Mouse (Mus musculus) CH12.LX (cell line): ENCODE data around the gene Ift46. TPM values are rescaled to one million over a fixed set of nuclear protein-coding genes. Genes with fewer than 3 reads are reported as not detected.

Source experiments
- DNase-seq: peaks from one replicate; pipeline ENCODE4 v3.0.0-alpha.2; 2013; ENCODE audit errors: extremely low read depth
- H3K27ac ChIP-seq: 2 replicates; pipeline ENCODE4 v1.5.1; 2012; ENCODE audit warnings: low read depth, mild to moderate bottlenecking, control low read depth, moderate library complexity; ENCODE audit not compliant: insufficient read depth
- H3K27me3 ChIP-seq: replicated peaks from 2 replicates; pipeline ENCODE3; 2012; ENCODE audit warnings: inconsistent platforms
- H3K36me3 ChIP-seq, 2 experiments: replicated peaks in 1 of 2; 2 replicates each; pipeline versions ENCODE3 to v1.6.1; 2012; ENCODE audit warnings: inconsistent platforms in 1 of 2, low read length in 1 of 2, mild to moderate bottlenecking in 1 of 2, mixed read lengths in 1 of 2, moderate library complexity in 1 of 2; ENCODE audit not compliant: control insufficient read depth in 1 of 2, insufficient read depth in 1 of 2
- H3K4me1 ChIP-seq, 2 experiments: 2 replicates each; pipeline ENCODE4 v1.6.1; 2012; ENCODE audit warnings: inconsistent platforms in 1 of 2, moderate library complexity in 1 of 2; ENCODE audit not compliant: insufficient read depth in 2 of 2, control insufficient read depth in 1 of 2
- H3K4me2 ChIP-seq: 2 replicates; pipeline ENCODE4 v1.6.1; 2012; ENCODE audit warnings: low read depth, mild to moderate bottlenecking, control low read depth; ENCODE audit not compliant: poor library complexity, insufficient read depth, severe bottlenecking
- H3K4me3 ChIP-seq, 3 experiments: fragments of 150-350 bp in 1 of 3; sonication (generic) in 1 of 3; replicated peaks in 1 of 3; 2 replicates each; pipeline versions ENCODE3 to v1.5.1; 2011 to 2012; ENCODE audit warnings: low read depth in 2 of 3, low read length in 2 of 3, mild to moderate bottlenecking in 2 of 3, moderate library complexity in 2 of 3, control low read depth in 1 of 3, improper control_type of control experiment in 1 of 3, inconsistent platforms in 1 of 3, mixed read lengths in 1 of 3; ENCODE audit not compliant: poor library complexity in 1 of 3
- H3K79me2 ChIP-seq: replicated peaks from 2 replicates; pipeline ENCODE4 v1.6.1; 2012; ENCODE audit warnings: mild to moderate bottlenecking, moderate library complexity; ENCODE audit not compliant: control insufficient read depth, poor library complexity, insufficient read depth, severe bottlenecking; ENCODE audit errors: extremely low read depth
- H3K9ac ChIP-seq: 2 replicates; pipeline ENCODE4 v1.6.1; 2012; ENCODE audit warnings: low read depth, mild to moderate bottlenecking, control low read depth, moderate library complexity; ENCODE audit not compliant: insufficient read depth
- H3K9me3 ChIP-seq: replicated peaks from 2 replicates; pipeline ENCODE3; 2012; ENCODE audit warnings: low read length, inconsistent platforms, mixed read lengths
- BHLHE40 ChIP-seq: IDR thresholded peaks from 2 replicates; pipeline ENCODE4 v1.6.1; 2011; ENCODE audit warnings: mild to moderate bottlenecking, low read depth, low read length, improper control_type of control experiment
- CHD1 ChIP-seq: IDR thresholded peaks from 2 replicates; pipeline ENCODE4 v1.6.1; 2012; ENCODE audit warnings: low read depth, low read length, improper control_type of control experiment, inconsistent platforms
- CHD2 ChIP-seq: IDR thresholded peaks from 2 replicates; pipeline ENCODE4 v1.6.1; 2011; ENCODE audit warnings: low read length, improper control_type of control experiment
- CTCF ChIP-seq, 2 experiments: IDR thresholded peaks in 1 of 2; conservative IDR thresholded peaks in 1 of 2; 2 replicates each; pipeline ENCODE4 v1.5.1; 2011 to 2012; ENCODE audit warnings: low read depth in 2 of 2, low read length in 2 of 2, improper control_type of control experiment in 1 of 2, inconsistent platforms in 1 of 2, mild to moderate bottlenecking in 1 of 2, moderate library complexity in 1 of 2
- E2F4 ChIP-seq: IDR thresholded peaks from 2 replicates; pipeline ENCODE4 v1.6.1; 2011; ENCODE audit warnings: low read depth, low read length, improper control_type of control experiment; ENCODE audit not compliant: insufficient replicate concordance
- ELF1 ChIP-seq: IDR thresholded peaks from 2 replicates; pipeline ENCODE4 v1.6.1; 2014; ENCODE audit warnings: low read depth, mild to moderate bottlenecking, inconsistent platforms, low read length, improper control_type of control experiment
- EP300 ChIP-seq: IDR thresholded peaks from 2 replicates; pipeline ENCODE4 v1.6.1; 2011; ENCODE audit warnings: low read length, improper control_type of control experiment
- ETS1 ChIP-seq: conservative IDR thresholded peaks from 2 replicates; pipeline ENCODE4 v1.6.1; 2012; ENCODE audit warnings: low read depth, mild to moderate bottlenecking, inconsistent platforms, low read length, improper control_type of control experiment, moderate library complexity
- GABPA ChIP-seq: IDR thresholded peaks from 2 replicates; pipeline ENCODE4 v1.6.1; 2012; ENCODE audit warnings: low read depth, low read length, improper control_type of control experiment, inconsistent platforms; ENCODE audit not compliant: insufficient replicate concordance
- HCFC1 ChIP-seq: IDR thresholded peaks from 2 replicates; pipeline ENCODE4 v1.6.1; 2012; ENCODE audit warnings: low read depth, mild to moderate bottlenecking, inconsistent platforms, low read length, improper control_type of control experiment
- IRF4 ChIP-seq: IDR thresholded peaks from 2 replicates; pipeline ENCODE4 v1.6.1; 2014; ENCODE audit warnings: low read depth, mild to moderate bottlenecking, inconsistent platforms, low read length, improper control_type of control experiment
- JUN ChIP-seq: IDR thresholded peaks from 2 replicates; pipeline ENCODE4 v1.6.1; 2011; ENCODE audit warnings: low read depth, mild to moderate bottlenecking, low read length, improper control_type of control experiment, moderate library complexity; ENCODE audit not compliant: insufficient read depth
- JUND ChIP-seq: conservative IDR thresholded peaks from 2 replicates; pipeline ENCODE4 v1.6.1; 2011; ENCODE audit warnings: low read depth, low read length, improper control_type of control experiment
- KAT2A ChIP-seq: IDR thresholded peaks from 2 replicates; pipeline ENCODE4 v1.6.1; 2012; ENCODE audit warnings: low read length, improper control_type of control experiment, inconsistent platforms; ENCODE audit not compliant: insufficient replicate concordance
- MAFK ChIP-seq: IDR thresholded peaks from 2 replicates; pipeline ENCODE4 v1.6.1; 2011; ENCODE audit warnings: low read length, improper control_type of control experiment; ENCODE audit not compliant: insufficient replicate concordance
- MAX ChIP-seq: IDR thresholded peaks from 2 replicates; pipeline ENCODE4 v1.6.1; 2011; ENCODE audit warnings: low read length, improper control_type of control experiment
- MAZ ChIP-seq: IDR thresholded peaks from 2 replicates; pipeline ENCODE4 v1.6.1; 2012; ENCODE audit warnings: low read depth, mild to moderate bottlenecking, inconsistent platforms, low read length, improper control_type of control experiment, moderate library complexity
- MEF2A ChIP-seq: IDR thresholded peaks from 2 replicates; pipeline ENCODE4 v1.6.1; 2014; ENCODE audit warnings: low read depth, mild to moderate bottlenecking, inconsistent platforms, low read length, improper control_type of control experiment, borderline replicate concordance
- MXI1 ChIP-seq: IDR thresholded peaks from 2 replicates; pipeline ENCODE4 v1.6.1; 2011; ENCODE audit warnings: mild to moderate bottlenecking, low read depth, low read length, improper control_type of control experiment
- MYC ChIP-seq: IDR thresholded peaks from 2 replicates; pipeline ENCODE4 v1.6.1; 2011; ENCODE audit warnings: low read depth, mild to moderate bottlenecking, improper control_type of control experiment, low read length
- NELFE ChIP-seq: IDR thresholded peaks from 2 replicates; pipeline ENCODE4 v1.6.1; 2011; ENCODE audit warnings: low read depth, low read length, improper control_type of control experiment
- NRF1 ChIP-seq: IDR thresholded peaks from 2 replicates; pipeline ENCODE4 v1.6.1; 2014; ENCODE audit warnings: low read depth, mild to moderate bottlenecking, inconsistent platforms, low read length, improper control_type of control experiment, moderate library complexity
- PAX5 ChIP-seq: IDR thresholded peaks from 2 replicates; pipeline ENCODE4 v1.6.1; 2012; ENCODE audit warnings: low read length, inconsistent platforms, mixed read lengths
- POLR2A ChIP-seq: IDR thresholded peaks from 2 replicates; pipeline ENCODE4 v1.6.1; 2011; ENCODE audit warnings: low read depth, mild to moderate bottlenecking, improper control_type of control experiment, low read length
- POLR2AphosphoS2 ChIP-seq: IDR thresholded peaks from 2 replicates; pipeline ENCODE4 v1.6.1; 2011; ENCODE audit warnings: low read depth, low read length, improper control_type of control experiment
- RAD21 ChIP-seq: IDR thresholded peaks from 2 replicates; pipeline ENCODE4 v1.6.1; 2011; ENCODE audit warnings: low read depth, mild to moderate bottlenecking, low read length, improper control_type of control experiment, moderate library complexity
- RCOR1 ChIP-seq: conservative IDR thresholded peaks from 2 replicates; pipeline ENCODE4 v1.6.1; 2012; ENCODE audit warnings: low read depth, mild to moderate bottlenecking, inconsistent platforms, low read length, improper control_type of control experiment
- SIN3A ChIP-seq: IDR thresholded peaks from 2 replicates; pipeline ENCODE4 v1.6.1; 2012; ENCODE audit warnings: low read length, improper control_type of control experiment, inconsistent platforms
- SMC3 ChIP-seq: IDR thresholded peaks from 2 replicates; pipeline ENCODE4 v1.6.1; 2011; ENCODE audit warnings: low read depth, low read length, improper control_type of control experiment
- TBP ChIP-seq: conservative IDR thresholded peaks from 2 replicates; pipeline ENCODE4 v1.6.1; 2011; ENCODE audit warnings: low read depth, low read length, improper control_type of control experiment
- TCF12 ChIP-seq: IDR thresholded peaks from 2 replicates; pipeline ENCODE4 v1.6.1; 2014; ENCODE audit warnings: low read depth, mild to moderate bottlenecking, inconsistent platforms, low read length, improper control_type of control experiment
- UBTF ChIP-seq: IDR thresholded peaks from 2 replicates; pipeline ENCODE4 v1.6.1; 2012; ENCODE audit warnings: low read depth, mild to moderate bottlenecking, inconsistent platforms, low read length, improper control_type of control experiment, moderate library complexity
- USF1 ChIP-seq: IDR thresholded peaks from 2 replicates; pipeline ENCODE4 v1.6.1; 2014; ENCODE audit warnings: low read depth, mild to moderate bottlenecking, inconsistent platforms, low read length, improper control_type of control experiment
- USF2 ChIP-seq: conservative IDR thresholded peaks from 2 replicates; pipeline ENCODE4 v1.6.1; 2011; ENCODE audit warnings: low read depth, low read length, improper control_type of control experiment
- ZC3H11A ChIP-seq: IDR thresholded peaks from 2 replicates; pipeline ENCODE4 v1.6.1; 2012; ENCODE audit warnings: low read depth, mild to moderate bottlenecking, inconsistent platforms, low read length, improper control_type of control experiment
- ZKSCAN1 ChIP-seq: IDR thresholded peaks from 2 replicates; pipeline ENCODE4 v1.6.1; 2012; ENCODE audit warnings: low read depth, inconsistent platforms, low read length, improper control_type of control experiment, borderline replicate concordance
- ZMIZ1 ChIP-seq: IDR thresholded peaks from 2 replicates; pipeline ENCODE4 v1.6.1; 2012; ENCODE audit warnings: low read depth, mild to moderate bottlenecking, inconsistent platforms, low read length, improper control_type of control experiment
- ZNF384 ChIP-seq: IDR thresholded peaks from 2 replicates; pipeline ENCODE4 v1.6.1; 2012; ENCODE audit warnings: low read depth, low read length, improper control_type of control experiment, inconsistent platforms
- dilution Hi-C: fragments of 300-500 bp; cut with MboI; formaldehyde crosslinking; loops from 2 replicates; pipeline ENCODE4 v1.14.3; 2020; ENCODE audit warnings: low sequenced_read_pairs; ENCODE audit not compliant: extremely low pct_unique_long_range_greater_than_20kb, extremely low pct_ligation_motif_present
- in situ Hi-C: fragments of 300-500 bp; cut with MboI; formaldehyde crosslinking; loops from 3 replicates; pipeline ENCODE4 v1.14.3; 2019; ENCODE audit warnings: low sequenced_read_pairs, low pct_ligation_motif_present, low pct_unique_long_range_greater_than_20kb, mixed read lengths
- polyA plus RNA-seq: library from polyadenylated mRNA; unstranded; fragments of >175 nt; gene quantifications from 2 replicates; pipeline ENCODE4 v1.2.1, GENCODE M21; 2012; ENCODE audit warnings: low read depth; ENCODE audit not compliant: insufficient read length
- total RNA-seq, 2 experiments: library from RNA; depleted of rRNA; stranded (reverse); fragments of 300-350 nt in 1 of 2; fragments of >200 nt in 1 of 2; gene quantifications; 2 replicates each; pipeline ENCODE4 v1.2.3; 2012 to 2014

The Ift46 gene
- total and polyA plus RNA-seq, 3 experiments, result 49.8 to 80.0 (median 57.7) TPM

DNA sequence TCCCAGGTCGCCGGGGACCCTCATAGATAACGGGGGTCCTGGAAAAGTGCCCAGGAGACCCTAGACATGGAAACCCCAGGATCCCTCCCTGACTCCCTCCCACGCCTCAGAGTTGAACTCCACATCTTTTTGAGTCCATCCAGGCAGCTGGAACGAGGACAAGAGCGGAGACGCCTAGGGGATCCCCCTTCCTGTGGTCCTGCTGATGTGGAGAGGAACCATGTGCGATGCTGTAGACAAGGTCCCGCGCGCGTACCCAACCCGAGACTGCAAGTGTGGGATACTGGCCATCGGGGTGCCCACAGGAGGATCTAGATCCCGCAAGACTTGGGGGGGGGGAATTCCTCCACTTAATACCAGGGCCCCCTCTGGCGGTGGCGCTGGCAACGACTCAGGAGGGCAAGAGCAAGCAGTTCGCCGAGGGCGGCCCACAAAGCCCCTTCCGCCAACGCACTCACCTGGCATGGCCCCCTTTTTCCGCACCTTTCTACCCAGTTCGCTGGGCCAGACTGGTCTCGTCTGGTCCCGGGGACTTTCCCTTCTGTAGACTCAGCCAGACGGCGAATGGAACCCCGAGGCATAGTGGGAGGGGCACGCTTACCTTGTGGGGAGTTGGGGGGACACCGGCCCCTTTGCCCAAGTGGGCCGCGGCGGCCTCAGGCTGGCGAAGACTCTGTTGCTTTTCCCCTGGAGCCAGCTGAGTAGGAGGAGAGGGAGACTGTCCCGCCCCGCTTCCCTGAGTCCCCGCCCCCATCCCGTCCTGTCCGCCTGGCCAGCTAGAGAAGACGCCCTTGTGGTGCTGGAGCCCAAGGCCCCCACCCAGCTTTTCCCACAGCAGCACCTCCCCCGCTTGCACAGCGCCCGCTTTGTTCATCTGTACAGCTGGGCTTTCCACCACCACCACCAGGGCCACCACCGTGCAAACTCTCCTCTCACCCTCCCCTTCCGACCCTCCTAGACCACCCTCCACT is 32.9 kb upstream of the Ift46 start, which contains the start of gene Phldb1:
Phldb1 (minus strand) TSS at position 675 of the 971 bp plus-strand sequence.
- in situ Hi-C loops, result no loop called here
- Histone ChIP-seq H3K79me2 (no peaks in the 10 kb centered on the region), H3K27me3 (peaks cover 43% of the 10 kb centered on the region), H3K36me3 (no peaks in the 10 kb centered on the region), H3K4me3 (peak within 1 kb of the TSS; percentile 47 to 59 (median 51)), H3K9ac (peak within 1 kb of the TSS; percentile 42), H3K4me2 (peak within 1 kb of the TSS; percentile 90), H3K27ac (no peak within 1 kb of the TSS), H3K9me3 (peaks cover 3% of the 10 kb centered on the region), H3K4me1 (peaks cover 13 to 36% of the 10 kb centered on the region in 2 experiments)
- peak; percentile 55 for DNase-seq
- TF ChIP-seq SIN3A (no peak), MAZ (peak; percentile 66; the same call in 1 of the 2 replicates), PAX5 (no peak), NELFE (no peak), RAD21 (peak; percentile 52), IRF4 (0 out of 2 replicates have a peak, but pooled peaks have one; percentile 42), GABPA (no peak), ZNF384 (no peak), JUN (no peak), CTCF (conservative IDR thresholded peaks at IDR 0.05 in 1 of 2, IDR thresholded peaks at IDR 0.05 in 1 of 2; ENCODE audit: low read depth in 2 of 2, low read length in 2 of 2) (peak in 1 of 2 experiments; percentile 73; a peak in 2 of 4 replicates), POLR2AphosphoS2 (no peak), E2F4 (no peak), TCF12 (peak; percentile 43; the same call in 1 of the 2 replicates), BHLHE40 (no peak), USF2 (no peak), KAT2A (no peak), USF1 (no peak), UBTF (no peak), JUND (no peak), EP300 (no peak), MYC (no peak), MXI1 (no peak), HCFC1 (no peak), MEF2A (0 out of 2 replicates have a peak, but pooled peaks have one; percentile 8), MAFK (no peak), TBP (no peak), POLR2A (no peak), CHD2 (no peak), ZMIZ1 (no peak), MAX (0 out of 2 replicates have a peak, but pooled peaks have one; percentile 8), SMC3 (peak; percentile 69), ZC3H11A (no peak), NRF1 (no peak), ELF1 (peak; percentile 36; the same call in 1 of the 2 replicates), ZKSCAN1 (no peak), ETS1 (0 out of 2 replicates have a peak, but pooled peaks have one; percentile 10), CHD1 (no peak), RCOR1 (no peak)
- dilution Hi-C loops, result no loop called here
